Mouse (Mus musculus) embryonic facial prominence, embryonic 12.5 days (tissue): Measurements from ENCODE around the gene C2cd3. TPM values are rescaled to one million over a fixed set of nuclear protein-coding genes. Genes with fewer than 3 reads are reported as not detected.

Experiments used
- ATAC-seq: fragments of 200-750 bp; cut with Nextera tagmentation; 2 replicates; pipeline ENCODE4 v1.8.0; 2017; ENCODE audit not compliant: insufficient number of reproducible peaks, insufficient read depth, low FRiP score, low TSS enrichment
- H3K27ac ChIP-seq: fragments of 300-500 bp; sonication (generic); 2 replicates; pipeline ENCODE4 v1.5.1; 2016; ENCODE audit warnings: mild to moderate bottlenecking
- H3K27me3 ChIP-seq: fragments of 300-500 bp; sonication (generic); 2 replicates; pipeline ENCODE4 v1.6.1; 2016; ENCODE audit warnings: mild to moderate bottlenecking, moderate library complexity
- H3K36me3 ChIP-seq: fragments of 300-500 bp; sonication (generic); 2 replicates; pipeline ENCODE4 v1.6.1; 2016; ENCODE audit warnings: mild to moderate bottlenecking
- H3K4me1 ChIP-seq: fragments of 300-500 bp; sonication (generic); 2 replicates; pipeline ENCODE4 v1.6.1; 2016
- H3K4me2 ChIP-seq: fragments of 300-500 bp; sonication (generic); replicated peaks from 2 replicates; pipeline ENCODE4 v1.6.1; 2016; ENCODE audit warnings: mild to moderate bottlenecking, moderate library complexity
- H3K4me3 ChIP-seq: fragments of 300-500 bp; sonication (generic); 2 replicates; pipeline ENCODE4 v1.5.1; 2016; ENCODE audit warnings: mild to moderate bottlenecking
- H3K9ac ChIP-seq: fragments of 300-500 bp; sonication (generic); 2 replicates; pipeline ENCODE4 v1.6.1; 2016; ENCODE audit warnings: mild to moderate bottlenecking, moderate library complexity
- H3K9me3 ChIP-seq: fragments of 300-500 bp; sonication (generic); 2 replicates; pipeline ENCODE4 v1.6.1; 2016; ENCODE audit warnings: mild to moderate bottlenecking, moderate library complexity
- WGBS: fragments of 180-500 bp; shearing (Covaris S2); methylation state at CpG from one replicate; pipeline ENCODE4 v1.1.7; 2016; 5-methylcytosine and 5-hydroxymethylcytosine counted together
- polyA plus RNA-seq: library from polyadenylated mRNA; unstranded; fragments of >200 nt; fragmentation: Nextera tagmentation; extraction: Ambion mirVana; gene quantifications from 2 replicates; pipeline ENCODE4 v1.2.1, GENCODE M21; 2016

C2cd3 gene
- 32.6 and 33.8 TPM in 2 replicates for polyA plus RNA-seq

DNA sequence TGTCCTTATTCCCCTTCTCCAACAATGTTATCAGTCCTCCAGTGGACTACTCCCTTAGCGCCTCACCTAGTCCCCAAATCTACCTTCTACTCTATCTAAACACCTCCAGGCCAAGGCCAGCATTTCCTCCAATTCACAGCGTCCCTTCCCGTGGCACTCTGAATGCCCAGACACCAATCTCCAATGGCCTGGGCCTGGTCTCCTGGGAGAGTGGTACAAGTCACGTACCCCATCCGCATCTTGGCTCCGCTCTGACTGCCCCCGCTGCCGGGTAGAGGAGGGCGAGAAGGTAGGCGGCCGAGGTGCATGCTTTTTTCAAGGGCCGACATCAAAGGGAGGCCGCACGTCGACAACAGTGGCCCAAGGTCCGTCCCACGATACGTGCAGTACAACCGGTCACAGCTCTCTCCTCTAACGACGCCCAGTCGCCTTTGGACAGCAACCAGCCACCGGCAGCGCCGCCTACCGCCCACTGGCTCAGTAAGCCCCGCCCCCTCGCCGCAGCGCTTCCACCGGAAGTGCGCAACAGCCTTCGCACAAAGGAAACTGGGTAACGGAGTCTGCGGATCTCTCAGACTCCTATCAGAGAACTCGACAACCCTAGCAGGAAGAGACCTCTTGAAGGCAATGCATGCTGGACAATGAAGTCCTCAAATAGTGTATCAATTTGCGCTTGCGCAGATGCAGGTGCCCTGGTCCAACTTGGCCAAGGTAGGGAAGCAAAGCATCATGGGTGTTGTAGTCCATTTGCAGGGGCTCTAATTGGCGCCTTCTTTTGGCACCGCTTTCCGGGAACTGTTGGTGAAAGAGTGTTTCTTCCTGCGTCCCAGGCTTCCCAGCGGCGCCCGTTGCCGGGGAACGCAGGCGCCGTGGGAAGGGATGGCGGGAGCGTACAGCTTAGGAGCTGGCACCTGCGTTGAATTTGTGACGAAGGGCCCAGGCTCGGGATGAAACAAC lies at the start of gene C2cd3, which contains the start of gene Ppme1:
TSS of gene C2cd3 (plus strand) at position 739 of the 957 bp plus-strand sequence.
TSS of gene Ppme1 (minus strand) at position 813 of the 957 bp plus-strand sequence.
- H3K27me3 ChIP-seq = no peaks in the 10 kb centered on the region
- peak within 1 kb of the TSS; percentile 88 for H3K27ac ChIP-seq
- H3K9ac ChIP-seq = peak within 1 kb of the TSS; percentile 76
- peak within 1 kb of the TSS; percentile 91 for H3K4me3 ChIP-seq
- H3K36me3 ChIP-seq = peaks cover 7% of the 10 kb centered on the region
- no peaks in the 10 kb centered on the region for H3K9me3 ChIP-seq
- ATAC-seq = peak; percentile 97
- H3K4me2 ChIP-seq = peak within 1 kb of the TSS; percentile 52
- peaks cover 12% of the 10 kb centered on the region for H3K4me1 ChIP-seq
- under 1% methylated on average over 54 of the region's 54 CpGs for WGBS

DNA sequence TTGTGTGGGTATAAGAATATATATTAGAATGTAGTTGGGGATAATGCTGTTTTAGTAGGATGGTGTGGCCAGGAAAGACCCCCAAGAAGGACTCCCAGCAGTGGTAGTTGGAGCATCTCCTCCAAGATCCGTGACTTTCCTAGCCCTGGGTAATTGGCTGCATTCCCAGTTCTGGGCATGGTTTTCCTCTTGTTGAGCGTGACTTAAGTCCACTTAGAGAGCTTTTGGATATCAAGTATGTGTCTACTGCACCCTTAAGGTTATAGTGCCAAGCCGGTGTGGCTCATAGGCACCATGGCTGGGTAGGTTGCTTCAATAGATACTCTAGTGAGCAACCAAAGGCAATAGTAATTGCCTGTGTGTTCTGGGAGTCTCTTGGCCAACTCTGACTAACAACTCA lies 48.3 kb upstream of the C2cd3 start:
- no peak overlapping the region for H3K4me3 ChIP-seq
- no peak overlapping the region for H3K9ac ChIP-seq
- no peaks in the 10 kb centered on the region for H3K27me3 ChIP-seq
- no peak for ATAC-seq
- peaks cover 36% of the 10 kb centered on the region for H3K36me3 ChIP-seq
- no peaks in the 10 kb centered on the region for H3K4me1 ChIP-seq
- no peaks in the 10 kb centered on the region for H3K9me3 ChIP-seq
- H3K4me2 ChIP-seq = no peak overlapping the region
- no peak overlapping the region for H3K27ac ChIP-seq
- 87% methylated on average over 3 of the region's 3 CpGs for WGBS

DNA sequence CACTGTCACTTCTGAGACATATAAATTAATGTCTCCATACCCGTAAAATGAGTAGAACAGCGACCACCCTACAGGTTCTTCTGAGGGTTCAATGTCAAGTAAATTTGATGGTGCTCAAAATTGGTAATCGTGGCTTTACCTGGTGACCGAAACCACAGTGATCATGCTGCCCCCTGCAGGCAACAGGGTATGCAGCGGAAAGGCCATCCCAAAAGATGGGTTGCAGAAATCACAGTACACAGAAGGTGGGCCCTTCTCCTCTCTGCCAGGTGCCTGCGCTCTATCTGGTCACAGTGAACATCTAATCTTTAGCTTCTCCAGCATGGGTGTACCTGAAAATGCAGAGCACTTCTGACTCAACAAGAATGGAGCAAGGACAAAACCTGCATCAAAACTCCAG lies 46.6 kb upstream of the C2cd3 start:
- peaks cover 37% of the 10 kb centered on the region for H3K36me3 ChIP-seq
- no peak for ATAC-seq
- WGBS = 79% methylated on average over 6 of the region's 6 CpGs

DNA sequence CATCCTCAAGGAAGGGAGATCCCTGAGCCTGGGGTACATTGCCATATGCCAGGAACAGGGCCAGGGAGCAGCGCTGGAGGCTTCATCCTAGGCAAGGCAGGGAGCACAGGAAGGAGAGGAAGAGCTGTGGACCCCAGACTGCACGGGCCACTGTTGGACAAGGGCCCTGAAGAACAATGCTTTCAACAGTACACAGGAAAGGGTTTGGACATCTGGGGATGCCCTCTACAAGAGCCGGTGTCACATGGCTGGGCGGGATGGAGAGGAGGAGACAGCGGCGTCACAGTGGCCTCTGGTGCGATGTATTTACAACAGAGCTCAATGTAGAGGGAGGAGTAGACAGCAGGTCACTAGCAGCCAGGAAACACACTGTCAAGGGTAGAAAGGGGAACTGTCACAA lies 44.5 kb upstream of the C2cd3 start:
- H3K27me3 ChIP-seq = no peaks in the 10 kb centered on the region

More for the DNA sequence above, 46.6 kb upstream of the C2cd3 start:
- Histone ChIP-seq H3K4me2 (no peak overlapping the region), H3K27ac (no peak overlapping the region), H3K4me3 (no peak overlapping the region), H3K4me1 (no peaks in the 10 kb centered on the region), H3K9me3 (no peaks in the 10 kb centered on the region), H3K9ac (no peak overlapping the region), H3K27me3 (no peaks in the 10 kb centered on the region)

DNA sequence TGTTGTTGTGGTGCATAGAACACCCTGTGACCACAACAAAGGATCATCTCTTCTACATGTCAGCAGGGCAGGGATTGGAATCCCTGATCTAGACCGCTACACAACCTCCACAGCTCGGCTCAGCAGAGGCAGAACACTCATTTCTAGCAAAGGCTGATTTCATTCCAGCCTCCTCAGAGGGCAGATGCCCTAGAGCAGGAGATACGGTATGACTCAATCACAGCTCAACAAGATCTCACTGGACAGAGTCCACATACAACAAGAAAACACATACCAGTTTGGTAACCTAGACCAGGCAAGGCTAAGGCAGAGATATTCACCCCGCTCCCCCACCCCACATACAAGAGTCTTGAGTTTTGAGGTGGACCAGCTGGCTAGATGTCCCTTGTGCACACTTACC lies 43.4 kb upstream of the C2cd3 start:
- H3K4me3 ChIP-seq = no peak overlapping the region
- H3K9me3 ChIP-seq = no peaks in the 10 kb centered on the region
- WGBS = 95% methylated on average over 4 of the region's 4 CpGs
- peaks cover 64% of the 10 kb centered on the region for H3K36me3 ChIP-seq
- H3K27ac ChIP-seq = no peak overlapping the region
- H3K27me3 ChIP-seq = no peaks in the 10 kb centered on the region
- no peak overlapping the region for H3K4me2 ChIP-seq
- no peaks in the 10 kb centered on the region for H3K4me1 ChIP-seq
- no peak for ATAC-seq
- H3K9ac ChIP-seq = no peak overlapping the region

More for the DNA sequence above, 44.5 kb upstream of the C2cd3 start:
- Histone ChIP-seq H3K27ac (no peak overlapping the region), H3K4me2 (no peak overlapping the region), H3K4me1 (no peaks in the 10 kb centered on the region), H3K9ac (no peak overlapping the region), H3K9me3 (no peaks in the 10 kb centered on the region), H3K36me3 (peaks cover 55% of the 10 kb centered on the region), H3K4me3 (no peak overlapping the region)
- WGBS = 87% methylated on average over 7 of the region's 7 CpGs
- no peak for ATAC-seq

DNA sequence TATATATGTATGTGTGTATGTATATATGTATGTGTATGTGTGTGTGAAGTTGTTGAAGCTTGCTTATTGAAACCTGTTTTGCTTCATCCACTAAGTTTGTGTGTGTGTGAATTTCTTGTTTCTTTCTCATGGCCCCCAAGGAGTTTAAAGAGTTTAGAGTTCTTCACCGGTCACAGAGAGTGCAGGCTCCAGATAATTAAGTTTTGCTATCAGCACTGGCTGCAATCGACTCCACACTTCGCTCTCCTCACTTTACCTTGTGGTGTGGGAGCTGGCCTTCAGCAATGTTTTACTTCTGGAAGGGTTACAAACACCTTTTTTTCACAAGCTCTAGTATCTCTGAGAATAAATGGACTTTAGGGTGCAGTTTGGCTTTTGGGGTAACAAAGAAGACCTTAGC lies 40.8 kb upstream of the C2cd3 start:
- Histone ChIP-seq H3K27me3 (no peaks in the 10 kb centered on the region), H3K9me3 (no peaks in the 10 kb centered on the region), H3K27ac (no peak overlapping the region), H3K9ac (no peak overlapping the region), H3K4me1 (no peaks in the 10 kb centered on the region), H3K4me2 (no peak overlapping the region), H3K4me3 (no peak overlapping the region), H3K36me3 (peaks cover 77% of the 10 kb centered on the region)
- no peak for ATAC-seq
- 91% methylated on average over 3 of the region's 3 CpGs for WGBS

DNA sequence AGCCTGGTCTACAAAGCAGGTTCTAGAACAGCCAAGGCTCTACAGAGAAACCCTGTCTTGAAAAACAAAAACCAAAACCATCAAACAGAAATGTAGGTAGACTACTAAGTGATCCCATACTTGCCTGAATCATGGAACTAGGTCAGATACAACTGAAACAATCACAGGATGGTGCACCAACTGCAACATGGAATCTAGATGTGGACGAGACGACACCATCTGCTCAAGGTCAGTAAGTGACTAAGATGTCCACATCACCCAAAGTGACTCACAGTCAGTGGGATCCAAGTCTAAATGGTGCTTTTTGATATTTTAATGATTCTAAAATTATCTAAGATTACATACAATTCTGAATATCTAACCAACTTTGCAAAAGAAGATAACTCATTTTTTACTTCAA lies 36.1 kb upstream of the C2cd3 start:
- Histone ChIP-seq H3K27me3 (no peaks in the 10 kb centered on the region), H3K36me3 (peaks cover 80% of the 10 kb centered on the region), H3K4me2 (no peak overlapping the region), H3K9ac (no peak overlapping the region), H3K4me1 (no peaks in the 10 kb centered on the region), H3K9me3 (no peaks in the 10 kb centered on the region), H3K27ac (no peak overlapping the region), H3K4me3 (no peak overlapping the region)
- no peak for ATAC-seq
- WGBS = 94% methylated on average over 2 of the region's 2 CpGs

DNA sequence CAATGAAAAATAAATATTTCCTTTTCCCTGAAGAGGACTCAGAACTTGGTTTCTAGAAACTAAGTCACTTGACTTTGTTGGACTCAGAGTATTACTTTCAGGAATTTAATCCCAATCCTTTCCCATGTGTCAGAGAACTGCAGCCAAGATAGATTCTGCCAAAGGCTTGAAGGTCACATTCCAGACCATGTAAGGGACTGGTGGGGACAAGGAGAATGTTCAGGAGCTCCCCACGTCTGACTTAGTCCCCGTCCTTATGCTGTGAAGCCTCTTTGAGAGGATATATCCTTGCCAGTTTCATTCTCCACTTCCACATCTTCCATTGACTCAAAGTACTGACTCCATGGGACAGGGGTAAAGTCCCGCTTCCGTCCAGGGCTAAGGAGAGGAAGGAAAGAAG lies 17.0 kb upstream of the C2cd3 start:
- no peaks in the 10 kb centered on the region for H3K9me3 ChIP-seq
- WGBS = 87% methylated on average over 4 of the region's 4 CpGs
- no peak overlapping the region for H3K27ac ChIP-seq
- no peak overlapping the region for H3K4me2 ChIP-seq
- no peak for ATAC-seq
- H3K4me3 ChIP-seq = no peak overlapping the region
- H3K4me1 ChIP-seq = no peaks in the 10 kb centered on the region
- H3K9ac ChIP-seq = no peak overlapping the region
- peaks cover 7% of the 10 kb centered on the region; the same call in 1 of the 2 replicates for H3K36me3 ChIP-seq
- no peaks in the 10 kb centered on the region for H3K27me3 ChIP-seq

DNA sequence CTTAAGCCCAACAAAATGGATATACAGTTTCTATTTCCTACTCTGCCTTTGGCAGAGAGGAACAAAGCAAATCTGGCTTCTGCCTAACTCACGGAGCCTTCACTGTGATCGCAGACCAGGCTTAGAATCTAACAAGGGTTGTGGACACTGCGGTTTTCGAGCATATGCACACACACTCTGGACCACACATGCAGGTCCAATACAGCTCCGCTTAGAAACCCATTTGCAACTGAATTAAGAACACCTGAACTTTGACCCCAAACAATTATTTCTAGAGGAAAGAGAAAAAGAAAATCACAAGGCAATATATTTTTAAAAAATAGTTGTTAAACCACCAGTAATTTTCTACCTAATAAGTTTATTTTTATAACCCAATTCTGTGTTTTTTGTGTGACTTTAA lies 15.7 kb upstream of the C2cd3 start:
- Histone ChIP-seq H3K9me3 (no peaks in the 10 kb centered on the region), H3K4me2 (no peak overlapping the region), H3K4me3 (no peak overlapping the region), H3K27ac (no peak overlapping the region), H3K36me3 (peaks cover 7% of the 10 kb centered on the region; the same call in 1 of the 2 replicates), H3K9ac (no peak overlapping the region), H3K27me3 (no peaks in the 10 kb centered on the region), H3K4me1 (no peaks in the 10 kb centered on the region)
- ATAC-seq = no peak
- WGBS = 78% methylated on average over 5 of the region's 5 CpGs

DNA sequence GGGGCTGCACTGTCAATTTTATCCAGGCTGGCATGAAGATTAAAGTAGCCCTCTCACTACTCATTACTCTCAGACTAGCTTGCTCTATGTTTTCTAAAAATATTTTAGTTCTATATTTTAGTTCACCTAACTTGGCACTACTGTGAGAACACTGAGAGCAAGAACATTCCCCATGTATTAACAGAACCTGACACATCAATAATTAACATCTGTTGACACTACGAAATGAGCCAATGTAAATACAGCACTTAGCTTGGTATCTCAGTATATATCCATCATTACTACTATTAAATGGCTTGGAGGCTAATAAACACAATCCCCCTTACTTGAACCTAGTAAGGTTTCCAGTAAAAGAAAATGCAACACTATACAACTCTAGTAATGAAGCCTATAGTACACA lies 15.3 kb upstream of the C2cd3 start:
- WGBS = 91% methylated on average over 1 of the region's 1 CpGs
- H3K9me3 ChIP-seq = no peaks in the 10 kb centered on the region
- ATAC-seq = no peak
- peaks cover 7% of the 10 kb centered on the region; the same call in 1 of the 2 replicates for H3K36me3 ChIP-seq
- H3K27ac ChIP-seq = no peak overlapping the region
- no peak overlapping the region for H3K4me2 ChIP-seq
- H3K27me3 ChIP-seq = no peaks in the 10 kb centered on the region
- no peak overlapping the region for H3K4me3 ChIP-seq
- no peaks in the 10 kb centered on the region for H3K4me1 ChIP-seq
- H3K9ac ChIP-seq = no peak overlapping the region

DNA sequence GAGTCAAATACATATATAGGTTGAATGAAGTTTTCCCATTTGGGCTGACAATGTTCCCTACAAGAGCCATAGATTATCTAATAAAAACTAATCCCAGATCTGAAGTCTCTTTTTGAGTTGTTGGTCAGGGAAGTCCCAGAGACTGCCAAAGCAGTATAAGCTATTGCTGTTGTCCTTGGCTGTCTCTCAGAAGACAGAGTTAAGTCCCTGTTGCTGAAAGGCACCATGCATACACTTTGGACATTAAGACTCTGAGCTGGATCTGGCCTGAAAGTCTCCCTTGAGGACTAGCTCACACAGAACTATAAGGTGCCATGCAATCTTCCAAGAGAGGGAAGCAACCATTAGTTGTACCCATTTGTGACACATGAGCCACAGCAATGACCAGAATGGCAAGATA lies 14.2 kb upstream of the C2cd3 start:
- H3K9me3 ChIP-seq = no peaks in the 10 kb centered on the region
- ATAC-seq = no peak
- peaks cover 7% of the 10 kb centered on the region; the same call in 1 of the 2 replicates for H3K36me3 ChIP-seq
- no peaks in the 10 kb centered on the region for H3K27me3 ChIP-seq
- H3K9ac ChIP-seq = no peak overlapping the region
- H3K4me2 ChIP-seq = no peak overlapping the region
- H3K4me3 ChIP-seq = no peak overlapping the region
- H3K27ac ChIP-seq = no peak overlapping the region
- no peaks in the 10 kb centered on the region for H3K4me1 ChIP-seq

DNA sequence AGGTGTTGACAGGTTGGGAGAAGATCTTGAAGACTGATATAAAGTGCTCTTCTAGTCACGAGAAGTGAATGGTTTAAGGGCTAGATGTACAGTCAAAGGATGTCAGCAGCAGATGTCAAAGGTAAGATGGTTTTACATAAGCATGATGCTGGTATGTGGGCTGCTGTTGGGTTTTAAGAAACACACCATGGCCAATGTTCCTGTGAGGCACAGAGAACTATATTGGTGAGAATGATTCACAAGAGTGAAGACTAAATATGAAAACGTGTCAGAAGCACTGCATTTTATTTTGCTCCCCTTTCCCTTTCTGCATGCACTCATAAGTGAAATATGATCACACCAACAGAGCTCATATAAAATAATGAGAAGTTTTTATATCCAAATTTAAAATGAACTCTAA lies 8.9 kb upstream of the C2cd3 start:
- Histone ChIP-seq H3K27ac (no peak overlapping the region), H3K4me2 (no peak overlapping the region), H3K9me3 (no peaks in the 10 kb centered on the region), H3K27me3 (no peaks in the 10 kb centered on the region), H3K36me3 (no peaks in the 10 kb centered on the region), H3K4me1 (peaks cover 5% of the 10 kb centered on the region; the same call in 1 of the 2 replicates), H3K4me3 (no peak overlapping the region), H3K9ac (no peak overlapping the region)
- 90% methylated on average over 2 of the region's 2 CpGs for WGBS
- ATAC-seq = no peak
